Mouse (Mus musculus) kidney, embryonic 15.5 days (tissue): ENCODE results near the gene Olfr27. TPM values are rescaled to one million over a fixed set of nuclear protein-coding genes. Genes with fewer than 3 reads are reported as not detected.

Experiments used
- ATAC-seq: fragments of 200-750 bp; cut with Nextera tagmentation; replicated peaks from 2 replicates; pipeline ENCODE4 v1.8.0; 2017; ENCODE audit warnings: moderate TSS enrichment; ENCODE audit not compliant: low FRiP score
- H3K27ac ChIP-seq: fragments of 300-500 bp; sonication (generic); 2 replicates; pipeline ENCODE4 v1.5.1; 2015; ENCODE audit warnings: mild to moderate bottlenecking, inconsistent platforms
- H3K27me3 ChIP-seq: fragments of 300-500 bp; sonication (generic); 2 replicates; pipeline ENCODE4 v1.6.1; 2015; ENCODE audit warnings: inconsistent platforms
- H3K36me3 ChIP-seq: fragments of 300-500 bp; sonication (generic); 2 replicates; pipeline ENCODE4 v1.6.1; 2015; ENCODE audit warnings: inconsistent platforms
- H3K4me1 ChIP-seq: fragments of 300-500 bp; sonication (generic); 2 replicates; pipeline ENCODE4 v1.6.1; 2015; ENCODE audit warnings: inconsistent platforms
- H3K4me2 ChIP-seq: fragments of 300-500 bp; sonication (generic); 2 replicates; pipeline ENCODE4 v1.6.1; 2015; ENCODE audit warnings: moderate library complexity, mild to moderate bottlenecking, inconsistent platforms
- H3K4me3 ChIP-seq: fragments of 300-500 bp; sonication (generic); replicated peaks from 2 replicates; pipeline ENCODE4 v1.5.1; 2015; ENCODE audit warnings: mild to moderate bottlenecking, inconsistent platforms
- H3K9ac ChIP-seq: fragments of 300-500 bp; sonication (generic); 2 replicates; pipeline ENCODE4 v1.6.1; 2015; ENCODE audit warnings: mild to moderate bottlenecking, inconsistent platforms
- H3K9me3 ChIP-seq: fragments of 300-500 bp; sonication (generic); replicated peaks from 2 replicates; pipeline ENCODE4 v1.6.1; 2016; ENCODE audit warnings: inconsistent platforms
- WGBS: fragments of 180-500 bp; shearing (Covaris S2); methylation state at CpG from one replicate; pipeline ENCODE4 v1.1.7; 2015; ENCODE audit warnings: mixed read lengths; 5-methylcytosine and 5-hydroxymethylcytosine counted together
- polyA plus RNA-seq: library from polyadenylated mRNA; unstranded; fragments of >200 nt; fragmentation: Nextera tagmentation; extraction: Ambion mirVana; gene quantifications from 2 replicates; pipeline ENCODE4 v1.2.1, GENCODE M21; 2015

Olfr27 gene
- not detected in 2 replicates for polyA plus RNA-seq

GRCm38 (mm10) chr9:39127831-39128230 lies at the start of gene Olfr27:
Gene Olfr27, plus strand, starts transcription at chr9:39128131.
- ATAC-seq, result no peak
- Histone ChIP-seq H3K4me1 (no peaks in the 10 kb centered on the region), H3K9me3 (no peaks in the 10 kb centered on the region), H3K9ac (no peak within 1 kb of the TSS), H3K27ac (no peak within 1 kb of the TSS), H3K36me3 (no peaks in the 10 kb centered on the region), H3K4me2 (no peak within 1 kb of the TSS), H3K27me3 (no peaks in the 10 kb centered on the region), H3K4me3 (no peak within 1 kb of the TSS)

- Histone ChIP-seq H3K4me3 (no peak within 1 kb of the TSS), H3K27ac (no peak within 1 kb of the TSS), H3K4me2 (no peak within 1 kb of the TSS), H3K9ac (no peak within 1 kb of the TSS), H3K27me3 (no peaks in the 10 kb centered on the region), H3K36me3 (no peaks in the 10 kb centered on the region), H3K9me3 (no peaks in the 10 kb centered on the region), H3K4me1 (no peaks in the 10 kb centered on the region)
- 86% methylated on average over 2 of the region's 2 CpGs for WGBS
- no peak for ATAC-seq
Observed at GRCm38 (mm10) chr9:39078787-39079186, 49.1 kb upstream of the Olfr27 start, which contains the start of gene Olfr938. Gene Olfr938, minus strand, starts transcription at chr9:39078887.

DNA sequence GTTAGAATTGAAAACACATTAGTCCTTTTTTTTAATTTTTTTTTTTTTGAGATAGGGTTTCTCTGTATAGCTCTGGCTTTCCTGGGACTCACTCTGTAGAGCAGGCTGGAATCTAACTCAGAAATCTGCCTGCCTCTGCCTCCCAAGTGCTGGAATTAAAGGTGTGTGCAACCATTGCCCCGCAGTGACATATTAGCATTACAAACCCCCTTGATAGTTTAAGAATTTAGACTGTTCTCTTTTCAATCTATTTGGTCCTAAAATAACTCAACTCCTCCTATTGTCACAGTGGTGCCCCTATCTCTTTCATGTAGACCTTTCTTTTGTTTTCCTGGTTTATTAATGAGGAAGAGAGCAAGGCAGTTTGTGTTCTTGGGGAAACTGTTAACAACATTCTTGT lies 605 bp upstream of the Olfr27 start:
- Histone ChIP-seq H3K4me1 (no peaks in the 10 kb centered on the region), H3K4me2 (no peak overlapping the region), H3K27me3 (no peaks in the 10 kb centered on the region), H3K4me3 (no peak overlapping the region), H3K9me3 (no peaks in the 10 kb centered on the region), H3K36me3 (no peaks in the 10 kb centered on the region), H3K27ac (no peak overlapping the region), H3K9ac (no peak overlapping the region)
- 90% methylated on average over 1 of the region's 1 CpGs for WGBS
- no peak for ATAC-seq

DNA sequence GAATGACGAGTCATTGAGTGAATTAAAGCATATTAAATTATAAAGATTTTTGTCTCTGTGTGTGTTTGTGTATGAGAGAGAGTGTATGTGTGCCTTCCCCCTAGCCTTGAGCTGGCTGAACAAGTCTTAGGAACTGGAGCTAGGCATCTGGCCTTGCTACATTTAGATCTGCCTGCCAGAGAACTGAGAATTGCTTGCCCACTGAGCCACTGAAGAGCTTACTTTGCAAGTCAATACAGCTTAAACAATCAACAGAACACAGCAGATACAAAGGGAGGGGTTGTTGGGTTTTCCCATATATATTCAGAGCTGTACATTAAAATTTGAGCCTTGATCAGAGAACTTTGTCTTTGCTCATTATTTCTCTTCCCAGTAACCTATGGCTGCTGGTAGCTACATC lies 24.5 kb downstream of the Olfr27 start:
- Histone ChIP-seq H3K36me3 (no peaks in the 10 kb centered on the region), H3K4me3 (no peak overlapping the region), H3K4me1 (no peaks in the 10 kb centered on the region), H3K9ac (no peak overlapping the region), H3K4me2 (no peak overlapping the region), H3K27ac (no peak overlapping the region), H3K9me3 (no peaks in the 10 kb centered on the region), H3K27me3 (no peaks in the 10 kb centered on the region)
- no peak for ATAC-seq
- WGBS, result 61% methylated on average over 1 of the region's 1 CpGs

DNA sequence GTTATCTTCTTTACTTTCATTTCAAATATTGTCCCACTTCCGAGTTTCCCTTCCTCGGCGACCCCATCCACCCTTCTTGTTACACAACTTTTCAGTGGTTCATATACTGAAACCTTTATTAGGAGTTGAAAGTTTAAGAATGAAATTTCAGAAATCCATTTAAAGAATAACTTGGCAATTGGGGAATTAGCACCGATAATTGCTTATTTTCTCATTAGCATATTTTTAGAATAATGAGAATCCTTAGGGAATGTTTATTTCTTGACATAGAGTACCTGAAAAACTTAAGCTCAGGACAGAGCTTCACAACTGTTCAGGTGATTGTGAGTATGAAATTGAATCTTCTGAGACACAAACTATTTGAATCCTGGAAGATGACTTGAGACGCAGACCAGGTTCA lies 38.1 kb downstream of the Olfr27 start, which contains the start of gene Olfr943:
Gene Olfr943, plus strand, starts transcription at position 301 of the 400 bp plus-strand sequence.
- H3K36me3 ChIP-seq, result no peaks in the 10 kb centered on the region
- no peak within 1 kb of the TSS for H3K4me2 ChIP-seq
- no peak within 1 kb of the TSS for H3K27ac ChIP-seq
- ATAC-seq, result no peak
- no peaks in the 10 kb centered on the region for H3K4me1 ChIP-seq
- H3K9me3 ChIP-seq, result 0 out of 2 replicates have a peak, but pooled peaks cover 4% of the 10 kb centered on the region
- 87% methylated on average over 5 of the region's 5 CpGs for WGBS
- H3K9ac ChIP-seq, result no peak within 1 kb of the TSS
- H3K4me3 ChIP-seq, result no peak within 1 kb of the TSS
- H3K27me3 ChIP-seq, result no peaks in the 10 kb centered on the region

Other genes starting within 250 kb of the Olfr27 start
- not detected in 2 replicates for gene Olfr930, start 198.3 kb upstream of the Olfr27 start, polyA plus RNA-seq
- gene Olfr933, start 155.8 kb upstream of the Olfr27 start, polyA plus RNA-seq, result not detected in 2 replicates
- not detected in 2 replicates for gene Olfr934, start 139.8 kb upstream of the Olfr27 start, polyA plus RNA-seq
- gene Olfr935, start 128.4 kb upstream of the Olfr27 start, polyA plus RNA-seq, result not detected in 2 replicates
- not detected in 2 replicates for gene Olfr146, start 104.8 kb upstream of the Olfr27 start, polyA plus RNA-seq
- gene Olfr937, start 63.2 kb upstream of the Olfr27 start, polyA plus RNA-seq, result not detected in 2 replicates
- gene Olfr938, start 49.2 kb upstream of the Olfr27 start, polyA plus RNA-seq, result not detected in 2 replicates
- gene Olfr943, start 38.2 kb downstream of the Olfr27 start, polyA plus RNA-seq, result not detected in 2 replicates
- gene Olfr944, start 73.8 kb downstream of the Olfr27 start, polyA plus RNA-seq, result not detected in 2 replicates
- not detected in 2 replicates for gene Olfr1537, start 121.9 kb downstream of the Olfr27 start, polyA plus RNA-seq
- gene Olfr945, start 148.7 kb downstream of the Olfr27 start, polyA plus RNA-seq, result not detected in 2 replicates
- not detected in 2 replicates for gene Olfr948, start 197.9 kb downstream of the Olfr27 start, polyA plus RNA-seq